Mouse (Mus musculus): ENCODE measurements around the gene Alox15.

Alox15 gene

DNA sequence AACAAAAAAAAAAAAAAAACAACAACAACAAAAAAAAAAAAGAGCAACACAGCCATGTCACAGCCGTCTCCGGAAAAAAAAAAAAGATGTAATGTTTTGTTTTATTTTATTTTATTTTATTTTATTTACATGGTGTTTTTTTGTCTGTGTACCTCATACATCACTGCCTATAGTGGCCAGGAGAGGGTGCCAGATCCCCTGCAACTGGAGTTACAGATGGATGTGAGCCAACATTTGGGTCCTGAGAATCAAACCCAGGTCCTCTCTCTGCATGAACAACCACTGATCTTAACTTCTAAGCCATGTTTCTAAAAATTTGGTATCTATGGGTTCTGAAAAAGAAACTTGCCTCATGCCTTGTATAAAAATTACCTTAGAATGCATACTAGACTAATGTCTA lies 43.5 kb downstream of the Alox15 start:
- DNase-seq (ENCODE audit: low read depth), result no peak

DNA sequence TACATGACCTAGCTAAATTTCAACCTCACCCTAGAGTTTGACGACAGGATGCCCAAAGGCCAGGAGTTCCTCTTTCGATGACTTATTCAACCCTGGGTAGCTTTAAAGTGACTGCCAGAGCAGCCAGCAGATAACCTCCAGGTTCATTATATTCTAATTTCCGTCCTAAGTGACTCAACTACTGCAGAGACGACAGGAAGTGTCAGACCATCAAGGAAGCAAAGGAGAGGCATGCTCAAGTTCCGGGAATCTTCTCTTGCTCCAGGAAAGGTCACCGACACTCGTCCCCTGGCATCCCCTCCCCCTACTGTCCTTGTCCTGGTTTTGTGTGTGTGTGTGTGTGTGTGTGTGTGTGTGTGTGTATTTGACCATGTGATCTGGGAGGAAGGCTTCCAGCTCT lies 45.7 kb downstream of the Alox15 start:
- no peak for DNase-seq (ENCODE audit: low read depth)

DNA sequence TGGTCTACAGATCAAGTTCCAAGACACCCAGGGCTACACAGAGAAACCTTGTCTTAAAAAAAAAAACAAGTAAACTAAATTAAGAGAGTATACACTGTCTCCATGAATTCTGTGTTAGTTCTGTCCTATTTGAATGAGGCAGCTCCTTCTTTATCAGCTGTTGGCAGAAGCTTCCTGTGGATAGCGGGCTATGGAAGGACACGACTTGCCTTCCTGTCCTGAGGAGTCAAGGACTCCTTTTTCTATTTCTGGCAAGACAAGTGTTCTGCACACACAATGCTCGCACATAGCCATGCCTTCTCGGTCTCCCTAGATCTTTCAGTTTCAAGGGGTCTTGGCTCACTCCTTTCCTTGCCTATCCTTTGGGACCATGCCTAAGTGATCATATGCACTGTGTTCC lies 49.5 kb downstream of the Alox15 start:
- DNase-seq (ENCODE audit: low read depth), result no peak

DNA sequence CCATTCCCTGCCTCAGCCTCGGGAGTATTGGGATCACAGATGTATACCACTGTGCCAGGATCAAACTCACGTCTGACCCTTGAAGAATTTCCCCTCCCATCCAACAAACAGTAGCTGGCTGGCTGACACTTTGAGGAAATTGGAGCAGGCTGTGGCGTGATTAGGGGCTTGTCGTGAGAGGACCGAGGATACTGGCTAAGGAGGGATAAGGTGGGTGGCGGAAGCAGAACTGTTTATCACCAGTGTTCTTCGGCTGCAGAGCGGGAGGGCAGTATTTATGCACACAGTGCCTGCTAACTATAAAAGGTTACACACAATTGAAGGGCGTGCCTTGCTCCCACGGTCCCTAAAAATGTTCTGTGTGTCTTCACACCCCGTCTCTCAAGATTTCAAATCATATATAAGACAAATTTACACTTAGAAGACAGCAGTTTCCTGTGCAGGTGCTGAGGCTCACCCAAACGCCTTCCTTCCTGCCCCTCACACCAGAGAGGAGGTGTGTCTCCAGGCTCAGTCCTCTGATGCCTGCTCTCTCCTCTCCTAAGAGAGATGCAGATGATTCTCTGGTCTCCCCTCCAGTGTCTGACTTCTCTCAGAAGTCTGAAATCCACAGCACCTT lies 53.9 kb downstream of the Alox15 start:
- no peak for DNase-seq (ENCODE audit: low read depth)

DNA sequence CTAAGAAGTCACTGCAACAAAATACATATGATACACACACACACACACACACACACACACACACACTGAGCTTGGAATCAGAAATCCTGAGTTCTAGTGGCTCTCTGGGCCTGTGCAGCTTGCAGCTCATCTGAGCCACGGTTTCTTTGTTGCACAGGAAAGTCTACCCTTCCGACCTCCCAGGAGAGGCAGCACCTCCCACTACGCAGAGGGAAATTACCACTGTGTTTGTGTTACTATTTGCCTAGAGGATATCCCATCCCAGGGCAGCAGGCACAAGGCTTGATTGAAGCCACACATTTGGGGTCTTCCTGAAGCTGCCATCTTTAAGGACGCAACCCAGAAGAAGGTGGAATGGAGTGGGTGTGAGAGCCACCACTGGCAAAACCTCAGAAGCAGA lies 54.4 kb downstream of the Alox15 start:
- no peak for DNase-seq (ENCODE audit: low read depth)
